Mouse (Mus musculus) retina, adult 2 months (tissue): Measurements from ENCODE around the gene Bod1.

ENCODE experiments used
- DNase-seq: peaks from one replicate; pipeline ENCODE4 v3.0.0-alpha.2; 2012; ENCODE audit warnings: low read depth, low spot score

The Bod1 gene

DNA sequence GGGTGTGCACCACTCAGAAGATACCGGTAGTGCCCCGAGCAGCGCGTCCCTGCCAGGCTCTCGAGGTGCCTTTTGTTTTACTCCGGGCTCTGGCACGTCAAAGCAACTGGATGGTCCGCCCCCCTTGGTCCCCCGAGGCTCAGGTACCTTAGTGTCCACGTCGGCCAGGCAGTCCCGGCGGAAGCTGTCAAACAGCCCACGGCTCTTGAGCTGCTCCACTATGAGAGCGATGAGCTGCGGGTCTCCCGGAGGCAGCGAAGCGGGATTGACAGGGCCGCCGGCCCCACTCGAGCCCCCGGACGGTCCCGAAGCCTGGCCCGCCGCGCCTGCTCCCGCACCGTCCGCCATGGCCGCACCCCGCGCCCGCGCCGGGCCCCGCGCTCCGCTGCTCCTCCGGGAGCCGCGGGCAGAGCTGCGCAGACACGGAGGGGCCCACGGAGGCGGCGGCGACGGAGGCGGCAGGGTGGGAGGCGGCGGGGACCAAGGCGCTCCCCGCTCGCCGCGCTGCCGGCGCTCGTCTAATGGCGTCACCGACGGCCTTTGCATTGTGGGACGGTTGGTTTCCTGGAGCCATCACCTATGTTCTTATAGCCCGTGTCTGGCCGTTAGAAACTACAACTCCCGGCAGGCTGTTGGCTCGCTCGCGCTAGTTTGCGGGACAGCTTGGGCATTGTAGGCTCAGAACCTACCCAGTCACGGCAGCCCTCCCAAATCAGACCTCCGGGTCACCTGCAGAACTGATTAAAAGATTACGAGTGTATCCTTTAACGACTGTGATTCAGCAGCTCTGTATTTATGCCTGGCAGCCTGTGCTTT, at the start of gene Bod1:
Bod1 (minus strand) TSS at position 532 of the 816 bp plus-strand sequence.
- DNase-seq, result peak; percentile 93

GRCm38 (mm10) chr11:31719090-31719489, 47.4 kb upstream of the Bod1 start:
- no peak for DNase-seq

DNA sequence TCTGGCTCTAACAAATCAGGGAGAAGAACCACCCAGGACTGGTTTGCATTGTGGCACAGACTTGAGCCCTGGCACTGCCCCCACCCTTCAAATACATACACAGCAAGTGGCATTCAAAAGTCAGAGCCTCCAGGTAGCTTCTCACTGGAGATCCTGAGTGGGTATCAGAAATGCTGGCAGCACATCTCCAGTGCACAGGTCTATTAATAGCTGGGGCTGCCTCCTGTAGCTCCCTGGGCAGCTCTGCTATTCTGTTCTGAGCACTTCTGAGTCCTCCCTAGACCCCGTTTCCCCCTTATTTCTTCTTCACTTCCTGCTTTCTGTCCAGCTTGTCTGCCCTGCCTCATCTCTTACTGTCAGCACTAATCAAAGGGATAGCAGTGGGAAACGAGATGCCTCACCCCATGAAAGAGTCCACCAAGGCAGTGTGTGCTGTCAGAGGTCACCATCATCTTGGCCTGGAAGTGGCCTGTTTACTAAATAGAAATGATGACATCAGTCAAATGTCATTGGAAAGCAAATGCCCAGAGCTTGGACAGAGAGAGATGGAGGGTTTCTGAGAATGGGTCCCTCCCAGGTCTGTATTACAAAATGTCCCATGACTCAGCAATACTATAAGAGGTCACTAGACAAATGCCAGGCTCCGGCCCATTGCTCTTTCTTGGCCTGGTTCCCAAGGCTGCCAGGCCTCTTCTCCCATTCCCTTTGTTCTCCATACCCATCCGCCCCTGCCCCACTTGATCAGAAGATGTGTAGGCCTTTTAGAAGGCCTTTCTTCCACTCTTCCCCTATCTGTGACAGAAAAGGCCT, 46.4 kb upstream of the Bod1 start:
- no peak for DNase-seq

GRCm38 (mm10) chr11:31713641-31714121, 42.0 kb upstream of the Bod1 start:
- peak; percentile 53 for DNase-seq

- no peak for DNase-seq
Observed at GRCm38 (mm10) chr11:31713116-31713515, 41.4 kb upstream of the Bod1 start.

DNA sequence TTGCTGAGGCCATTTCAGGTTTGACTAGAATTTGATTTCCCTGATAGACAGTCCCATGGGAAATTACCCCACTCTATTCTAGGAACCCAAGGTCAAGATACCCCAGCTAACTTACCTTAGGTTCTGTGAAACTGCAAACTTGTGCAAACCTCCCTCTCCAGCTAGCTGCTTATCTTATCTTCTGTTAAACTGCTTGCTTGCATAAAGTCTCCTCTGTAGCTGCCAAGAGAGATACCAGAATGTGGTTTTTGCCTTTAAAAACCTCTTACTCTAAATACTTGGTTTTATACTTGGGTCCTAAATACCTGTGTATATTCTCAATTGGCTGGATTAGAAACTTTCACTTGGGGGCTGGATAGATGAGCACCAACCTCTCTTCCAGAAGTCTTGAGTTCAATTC, 36.1 kb upstream of the Bod1 start:
- DNase-seq, result no peak

- DNase-seq, result no peak
Observed at GRCm38 (mm10) chr11:31703173-31703572, 31.5 kb upstream of the Bod1 start.

DNA sequence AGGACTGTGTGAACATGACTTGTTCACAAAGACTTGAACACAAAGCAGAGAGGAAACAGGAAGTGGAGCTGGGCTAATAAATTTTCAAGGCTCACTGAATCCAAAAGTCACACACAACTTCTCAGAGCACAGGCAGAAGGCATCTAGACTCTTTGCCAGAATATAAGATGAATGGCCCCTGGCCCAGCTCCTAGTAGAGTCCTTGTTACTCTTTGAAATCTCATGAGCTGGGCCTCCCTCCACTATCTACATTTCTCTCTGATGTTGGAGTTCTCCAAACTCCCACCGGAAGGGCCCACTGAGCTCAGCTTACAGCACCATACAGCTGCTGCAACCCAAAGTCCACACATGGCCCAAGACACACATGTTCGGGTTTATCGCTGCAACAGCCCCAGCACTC, 30.2 kb upstream of the Bod1 start:
- DNase-seq, result no peak

GRCm38 (mm10) chr11:31699502-31699901, 27.8 kb upstream of the Bod1 start:
- DNase-seq, result no peak

DNA sequence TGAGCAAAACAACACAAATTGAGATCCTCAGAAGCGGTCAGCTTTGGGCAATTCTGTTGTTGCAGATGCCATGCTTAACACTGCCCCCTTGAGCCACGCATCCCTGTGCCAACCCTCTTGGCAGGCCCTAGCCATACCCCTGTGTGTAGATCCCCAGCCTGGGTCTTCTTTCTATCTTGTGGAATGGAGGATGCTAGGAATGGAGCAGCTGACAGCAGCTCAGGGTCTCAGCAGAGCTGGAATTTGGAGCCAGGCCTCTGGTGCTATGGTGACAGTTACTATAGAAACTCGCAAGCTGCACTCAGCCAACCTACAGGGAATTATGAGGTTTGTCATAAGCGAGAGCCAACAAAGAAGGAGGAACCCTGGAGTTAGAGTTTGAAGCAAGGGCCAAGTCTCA, 23.1 kb upstream of the Bod1 start:
- no peak for DNase-seq

DNA sequence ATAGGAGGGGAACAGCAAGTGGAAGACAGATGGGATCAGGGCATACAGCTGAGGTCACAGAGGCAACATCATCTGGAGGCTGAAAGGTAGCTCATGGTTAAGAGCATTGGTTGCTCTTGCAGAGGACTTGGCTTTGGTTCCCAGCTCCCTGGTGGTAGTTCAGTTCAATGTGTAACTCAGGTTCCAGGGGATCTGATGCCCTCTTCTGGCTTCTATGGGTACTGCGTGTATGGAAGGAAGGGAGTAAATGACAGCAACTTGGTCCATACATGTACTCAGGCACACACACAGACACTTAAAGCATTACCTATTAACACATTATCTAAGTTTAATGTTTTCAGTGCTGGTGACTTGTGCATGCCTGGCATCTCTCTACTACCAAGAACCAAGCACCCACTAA, 22.4 kb upstream of the Bod1 start:
- no peak for DNase-seq

- no peak for DNase-seq
Observed at GRCm38 (mm10) chr11:31693322-31693721, 21.6 kb upstream of the Bod1 start.

GRCm38 (mm10) chr11:31688956-31689355, 17.3 kb upstream of the Bod1 start:
- no peak for DNase-seq

- DNase-seq, result no peak
Observed at GRCm38 (mm10) chr11:31684913-31685567, 13.4 kb upstream of the Bod1 start.

GRCm38 (mm10) chr11:31684126-31684525, 12.4 kb upstream of the Bod1 start:
- no peak for DNase-seq

DNA sequence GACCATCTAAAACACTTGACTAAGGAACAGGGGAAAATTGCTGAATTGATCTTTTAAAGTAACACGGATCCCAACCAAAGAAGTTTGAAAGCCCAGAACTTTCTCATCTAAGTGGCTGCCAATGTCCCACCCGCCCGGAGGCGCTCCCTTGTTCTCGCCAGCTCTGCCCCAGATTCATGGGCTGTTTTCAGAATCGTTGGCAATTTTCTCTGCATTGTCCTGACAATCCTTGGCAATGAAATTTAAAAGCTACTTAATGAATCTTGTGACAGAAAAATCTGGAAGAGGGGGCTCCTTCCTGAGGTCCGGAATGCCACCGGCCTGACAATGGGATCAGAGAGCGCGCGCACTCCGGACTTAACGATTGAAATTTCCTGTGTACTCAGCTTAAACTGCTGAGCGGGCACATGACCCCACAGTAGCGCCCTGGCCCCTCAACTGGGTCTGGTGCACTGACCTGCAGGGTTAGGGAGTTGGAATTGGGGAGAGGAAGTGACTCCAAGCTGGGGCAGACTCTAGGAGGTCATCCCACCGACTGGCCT, 8.2 kb upstream of the Bod1 start:
- DNase-seq, result no peak

GRCm38 (mm10) chr11:31677309-31677708, 5.6 kb upstream of the Bod1 start:
- DNase-seq, result no peak

GRCm38 (mm10) chr11:31676661-31677252, 5.1 kb upstream of the Bod1 start:
- no peak for DNase-seq

- DNase-seq, result peak; percentile 50
Observed at GRCm38 (mm10) chr11:31675430-31675829, 3.7 kb upstream of the Bod1 start.

- DNase-seq, result no peak
Observed at GRCm38 (mm10) chr11:31672170-31672563, 482 bp upstream of the Bod1 start.

DNA sequence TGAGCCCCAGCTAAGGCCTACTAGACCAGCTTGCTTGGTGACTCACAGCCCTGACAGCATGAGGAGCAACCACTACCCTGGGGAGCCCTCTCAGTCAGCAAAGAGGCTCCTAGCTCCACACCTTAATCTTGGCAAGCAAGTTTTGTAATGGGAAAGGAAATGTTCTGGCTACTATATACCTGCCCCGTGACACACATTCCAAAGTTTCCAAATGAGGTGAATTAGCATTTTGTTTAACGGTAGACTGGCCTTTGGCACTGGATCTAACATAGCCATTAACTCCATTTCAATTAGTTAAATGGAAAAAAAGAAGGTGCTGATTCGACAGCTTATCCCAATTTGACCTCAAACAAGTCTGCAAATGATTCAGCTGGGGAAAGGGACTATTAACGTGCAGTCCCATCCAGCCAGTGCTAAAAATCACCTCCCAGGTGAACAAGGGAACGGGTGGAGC, 1.2 kb downstream of the Bod1 start:
- DNase-seq, result no peak
